Comparison of ENCODE assay signal across 10 mouse cellular contexts in genomic region chr11:48178943-48179342, GRCm38 (mm10).
DNase-seq lines count a peak whose midpoint lies in the region; ATAC-seq lines count a peak whose summit lies in the region.
"Had no signal": no experiment of that assay in that cellular context is flagged by ENCODE, and none has a peak within 500 bp of the region (broad histone marks: within the 10 kb centered on the region; RNA-seq: fewer than 3 reads in every experiment).

No protein-coding gene starts in this region.

- H3K27ac ChIP-seq in kidney, embryonic 14.5 days (ENCODE audit: low read depth, low read length), result no peak overlapping the region
- no peak overlapping the region for H3K27ac ChIP-seq in forebrain, embryonic 12.5 days

- ATAC-seq in kidney, embryonic 14.5 days (ENCODE audit: low FRiP score, low TSS enrichment), result no peak
- ATAC-seq in forebrain, embryonic 12.5 days (ENCODE audit: low FRiP score), result no peak

- no peaks in the 10 kb centered on the region for H3K9me3 ChIP-seq in kidney, embryonic 14.5 days (ENCODE audit: control insufficient read depth, low read length)
- no peaks in the 10 kb centered on the region for H3K9me3 ChIP-seq in forebrain, embryonic 12.5 days

- no peaks in the 10 kb centered on the region for H3K27me3 ChIP-seq in kidney, embryonic 14.5 days (ENCODE audit: control insufficient read depth, insufficient read depth, low read length)
- H3K27me3 ChIP-seq in forebrain, embryonic 12.5 days, result no peaks in the 10 kb centered on the region

- no peak overlapping the region for H3K9ac ChIP-seq in kidney, embryonic 14.5 days (ENCODE audit: low read depth, low read length)
- no peak overlapping the region for H3K9ac ChIP-seq in forebrain, embryonic 12.5 days

- H3K4me1 ChIP-seq in kidney, embryonic 14.5 days (ENCODE audit: control insufficient read depth, insufficient read depth, low read length), result no peaks in the 10 kb centered on the region
- no peaks in the 10 kb centered on the region for H3K4me1 ChIP-seq in forebrain, embryonic 12.5 days

- no peaks in the 10 kb centered on the region for H3K36me3 ChIP-seq in kidney, embryonic 14.5 days (ENCODE audit: control insufficient read depth, insufficient read depth, low read length)
- H3K36me3 ChIP-seq in forebrain, embryonic 12.5 days (replicated peaks), result no peaks in the 10 kb centered on the region

- DNase-seq in kidney, adult 18-20 months, result peak; percentile 14
- DNase-seq in thymus, postnatal 4 days, result peak; percentile 7
- no peak for DNase-seq in thymus, postnatal 36 days
- peak; percentile 2 for DNase-seq in embryo, embryonic 11.5 days (ENCODE audit: low read depth, low spot score)
- no peak for DNase-seq in ovary, postnatal 36 days (ENCODE audit: low spot score)
- DNase-seq in gastrocnemius, postnatal 10 days, result no peak
- DNase-seq: cerebellum, adult 9-11 months; right cerebral cortex, adult 18-20 months had no signal

- H3K4me3 ChIP-seq in kidney, embryonic 14.5 days (ENCODE audit: low read length), result no peak overlapping the region
- no peak overlapping the region for H3K4me3 ChIP-seq in forebrain, embryonic 12.5 days (replicated peaks)

- no peak overlapping the region for H3K4me2 ChIP-seq in kidney, embryonic 14.5 days (replicated peaks; ENCODE audit: low read depth, low read length)
- H3K4me2 ChIP-seq in forebrain, embryonic 12.5 days, result no peak overlapping the region

Comparison
In these comparisons a context has a peak if more than half of its experiments do, and no peak if none do; other contexts are left out.
1. DNase-seq: peak in kidney, adult 18-20 months (single experiment), thymus, postnatal 4 days (single experiment) and embryo, embryonic 11.5 days (single experiment); none in thymus, postnatal 36 days (0 of 2), ovary, postnatal 36 days (single experiment) and gastrocnemius, postnatal 10 days (single experiment).